Mouse (Mus musculus): ENCODE measurements at regions not wholly inside any gene's neighbourhood (a gene's known extent, or its start where the extent isn't known, plus 50 kb on each side); places are given as distances from the start of the nearest gene placed in this dataset.

DNA sequence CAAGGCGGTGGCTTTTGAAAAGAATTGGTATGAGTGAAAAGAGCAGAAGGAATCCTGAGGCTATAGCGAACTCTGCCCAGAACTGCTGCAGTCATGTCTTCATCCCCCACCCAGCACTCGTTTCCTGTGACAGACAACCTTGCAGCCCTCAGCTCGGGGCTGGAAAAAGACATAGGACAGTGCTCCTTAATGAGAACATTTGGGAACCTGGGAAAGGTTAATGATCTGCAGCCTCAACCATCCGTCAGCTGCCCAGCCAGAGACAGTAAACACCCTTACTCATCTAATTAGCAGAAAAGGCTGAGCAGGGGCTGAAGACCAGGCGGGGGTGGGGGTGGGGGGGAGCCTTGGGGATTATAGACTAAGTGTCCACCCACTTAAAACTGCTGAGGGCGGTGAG is 76.3 kb upstream of the Arhgap36 start:
- Histone ChIP-seq H3K9ac (no peak overlapping the region), H3K27me3 (no peaks in the 10 kb centered on the region), H3K4me3 (no peak overlapping the region), H3K36me3 (no peaks in the 10 kb centered on the region), H3K4me1 (no peaks in the 10 kb centered on the region), H3K9me3 (no peaks in the 10 kb centered on the region), H3K4me2 (replicated peaks) (no peak overlapping the region), H3K27ac (no peak overlapping the region)
- no peak for ATAC-seq (ENCODE audit: low FRiP score, low read depth)
- WGBS = 35% methylated on average over 7 of the region's 7 CpGs

DNA sequence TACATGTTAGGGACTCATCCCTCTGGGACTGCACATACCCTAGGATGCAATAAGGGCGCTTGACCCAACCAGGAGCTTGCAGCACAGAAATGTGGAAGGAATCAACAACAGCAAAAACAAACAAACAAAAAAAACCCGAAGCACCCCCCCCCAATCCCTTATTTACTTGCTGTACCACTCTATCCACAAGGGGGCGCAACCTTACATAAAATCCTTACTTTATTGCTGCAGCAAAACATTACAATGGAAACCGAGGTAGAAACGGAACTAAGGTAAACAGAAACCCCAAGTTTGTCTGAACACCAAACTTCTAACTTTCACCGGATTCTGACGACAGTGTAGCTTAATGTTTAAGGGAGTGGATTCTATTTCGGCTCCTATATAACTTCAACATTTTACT is 86.7 kb upstream of the Arhgap36 start:
- Histone ChIP-seq H3K9me3 (no peaks in the 10 kb centered on the region), H3K27me3 (no peaks in the 10 kb centered on the region), H3K4me1 (no peaks in the 10 kb centered on the region), H3K4me3 (no peak overlapping the region), H3K4me2 (replicated peaks) (peak overlapping the region; percentile 34), H3K9ac (no peak overlapping the region), H3K36me3 (no peaks in the 10 kb centered on the region), H3K27ac (no peak overlapping the region)
- ATAC-seq (ENCODE audit: low FRiP score, low read depth) = no peak
- 24% methylated on average over 8 of the region's 8 CpGs for WGBS

DNA sequence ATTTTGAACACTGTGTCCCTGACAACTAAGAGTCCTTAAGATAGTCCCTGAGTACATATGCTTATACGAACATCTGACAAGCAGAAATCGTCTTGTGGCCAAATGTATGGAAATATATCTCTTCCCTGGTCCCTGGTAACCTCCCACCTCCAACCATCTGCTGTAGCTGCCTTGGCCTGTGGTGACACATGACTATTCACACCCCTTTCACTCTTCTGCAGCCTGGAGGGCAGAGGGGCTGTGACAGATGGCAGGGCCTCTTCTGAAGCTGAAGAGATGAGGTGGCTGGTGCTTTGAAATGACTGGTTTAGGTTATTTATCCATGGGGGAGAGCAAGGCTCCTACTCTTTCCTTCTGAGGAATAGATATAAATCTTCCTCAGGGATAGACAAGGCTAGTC is 82.3 kb upstream of the Enox2 start:
- 69% methylated on average over 2 of the region's 2 CpGs for WGBS
- H3K9me3 ChIP-seq = no peaks in the 10 kb centered on the region
- ATAC-seq (ENCODE audit: low FRiP score, low read depth) = no peak
- no peak overlapping the region for H3K4me3 ChIP-seq
- no peaks in the 10 kb centered on the region for H3K36me3 ChIP-seq
- no peaks in the 10 kb centered on the region for H3K27me3 ChIP-seq
- no peak overlapping the region for H3K9ac ChIP-seq
- no peak overlapping the region for H3K4me2 ChIP-seq (replicated peaks)
- H3K4me1 ChIP-seq = no peaks in the 10 kb centered on the region
- no peak overlapping the region for H3K27ac ChIP-seq

DNA sequence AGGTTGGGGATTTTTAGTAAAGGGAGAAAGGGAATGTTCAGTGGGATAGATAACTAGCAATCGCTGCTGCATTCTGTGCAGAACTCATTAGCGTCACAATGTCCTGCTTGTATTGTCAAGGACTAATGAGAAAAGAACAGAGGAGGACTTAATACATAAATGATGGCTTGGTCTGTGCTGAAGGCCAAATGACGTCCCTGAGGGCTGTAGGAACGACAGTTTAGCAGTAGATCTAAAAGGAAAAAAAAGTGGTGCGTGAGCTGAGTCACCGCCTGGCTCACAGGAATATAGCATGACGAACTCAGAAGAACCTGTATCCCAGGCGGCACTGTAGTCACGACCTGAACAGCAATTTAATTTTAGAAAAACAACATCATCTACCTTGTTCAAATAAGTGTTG is 81.3 kb upstream of the Enox2 start:
- Histone ChIP-seq H3K9me3 (no peaks in the 10 kb centered on the region), H3K27me3 (no peaks in the 10 kb centered on the region), H3K4me3 (no peak overlapping the region), H3K36me3 (no peaks in the 10 kb centered on the region), H3K4me2 (replicated peaks) (no peak overlapping the region), H3K27ac (no peak overlapping the region), H3K4me1 (no peaks in the 10 kb centered on the region), H3K9ac (no peak overlapping the region)
- ATAC-seq (ENCODE audit: low FRiP score, low read depth) = no peak
- whole genome bisulfite sequencing = 70% methylated on average over 9 of the region's 9 CpGs

DNA sequence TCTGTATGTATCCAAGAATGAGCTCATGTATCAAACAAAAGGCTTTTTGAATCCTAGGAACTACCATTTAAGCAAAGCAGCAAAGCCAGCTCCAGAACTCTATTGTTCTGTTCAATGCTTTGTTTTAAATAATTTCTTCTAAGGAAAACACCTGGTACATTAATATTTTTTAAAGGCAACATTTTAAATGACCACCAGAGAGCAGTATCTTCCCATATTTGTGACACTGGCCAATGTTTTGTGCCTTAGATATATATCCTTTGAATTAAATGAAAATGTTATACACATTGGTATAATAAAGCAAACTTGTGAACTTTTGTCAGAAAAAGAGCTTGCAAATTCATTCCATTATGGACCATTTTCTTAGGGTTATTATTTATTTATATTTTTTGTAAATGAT is 58.4 kb upstream of the Enox2 start:
- H3K9me3 ChIP-seq = no peaks in the 10 kb centered on the region
- no peak overlapping the region for H3K4me2 ChIP-seq (replicated peaks)
- no peaks in the 10 kb centered on the region for H3K27me3 ChIP-seq
- H3K9ac ChIP-seq = no peak overlapping the region
- no peak overlapping the region for H3K4me3 ChIP-seq
- no peaks in the 10 kb centered on the region for H3K36me3 ChIP-seq
- no peak for ATAC-seq (ENCODE audit: low FRiP score, low read depth)
- H3K27ac ChIP-seq = no peak overlapping the region
- H3K4me1 ChIP-seq = no peaks in the 10 kb centered on the region
